Mouse (Mus musculus): ENCODE data around the gene Wnt7a.

Gene Wnt7a

GRCm38 (mm10) chr6:91410961-91411368, at the start of gene Wnt7a:
TSS of gene Wnt7a (minus strand) at chr6:91411363.
- DNase-seq, result peak; percentile 81 to 83

GRCm38 (mm10) chr6:91459471-91459870, 48.3 kb upstream of the Wnt7a start:
- DNase-seq, result no peak

GRCm38 (mm10) chr6:91454546-91454945, 43.4 kb upstream of the Wnt7a start:
- no peak for DNase-seq

GRCm38 (mm10) chr6:91452056-91452455, 40.9 kb upstream of the Wnt7a start:
- no peak for DNase-seq

- DNase-seq, result no peak
Measured at GRCm38 (mm10) chr6:91449472-91450225, 38.5 kb upstream of the Wnt7a start.

GRCm38 (mm10) chr6:91445316-91445715, 34.2 kb upstream of the Wnt7a start:
- DNase-seq, result no peak

GRCm38 (mm10) chr6:91441145-91441662, 30.0 kb upstream of the Wnt7a start:
- DNase-seq, result no peak

GRCm38 (mm10) chr6:91440474-91441144, 29.4 kb upstream of the Wnt7a start:
- DNase-seq, result peak; percentile 99

GRCm38 (mm10) chr6:91424151-91424550, 13.0 kb upstream of the Wnt7a start:
- no peak for DNase-seq

- no peak for DNase-seq
Measured at GRCm38 (mm10) chr6:91421629-91422028, 10.5 kb upstream of the Wnt7a start.

- DNase-seq, result no peak
Measured at GRCm38 (mm10) chr6:91417291-91417845, 6.2 kb upstream of the Wnt7a start.

- DNase-seq, result no peak
Measured at GRCm38 (mm10) chr6:91416146-91416545, 5.0 kb upstream of the Wnt7a start.

GRCm38 (mm10) chr6:91414890-91415289, 3.7 kb upstream of the Wnt7a start:
- peak; percentile 68 to 78 for DNase-seq

- peak; percentile 97 to 98 for DNase-seq
Measured at GRCm38 (mm10) chr6:91411369-91411981, 312 bp upstream of the Wnt7a start.

GRCm38 (mm10) chr6:91410168-91410780, 889 bp downstream of the Wnt7a start:
- DNase-seq, result peak; percentile 61 to 63

GRCm38 (mm10) chr6:91409448-91410167, 1.6 kb downstream of the Wnt7a start:
- DNase-seq, result peak; percentile 71 to 80

- peak; percentile 85 to 88 for DNase-seq
Measured at GRCm38 (mm10) chr6:91408616-91409015, 2.5 kb downstream of the Wnt7a start.

- peak; percentile 12 to 21 for DNase-seq
Measured at GRCm38 (mm10) chr6:91401591-91401990, 9.6 kb downstream of the Wnt7a start.

- DNase-seq, result peak; percentile 33 to 44
Measured at GRCm38 (mm10) chr6:91400514-91400913, 10.6 kb downstream of the Wnt7a start.

GRCm38 (mm10) chr6:91392475-91393174, 18.5 kb downstream of the Wnt7a start:
- DNase-seq, result no peak

GRCm38 (mm10) chr6:91389141-91389540, 22.0 kb downstream of the Wnt7a start:
- DNase-seq, result no peak
